Mouse (Mus musculus) erythroid progenitor cell, adult 5-6 weeks (primary cell): ENCODE measurements around the gene Gm21693. TPM values are rescaled to one million over a fixed set of nuclear protein-coding genes. Genes with fewer than 3 reads are reported as not detected.
"Not testable (repeated sequence)": the region's sequence is repeated elsewhere in the genome, so short reads cannot be mapped to it uniquely, and the experiment has no call there.

Source experiments
- ATAC-seq: replicated peaks from 2 replicates; pipeline ENCODE4 v1.8.0; 2016; ENCODE audit warnings: moderate number of reproducible peaks, mild to moderate bottlenecking, moderate TSS enrichment, inconsistent platforms; ENCODE audit not compliant: poor library complexity, low FRiP score, severe bottlenecking
- total RNA-seq, 2 experiments: library from RNA; stranded (forward) in 1 of 2; stranded (reverse) in 1 of 2; fragments of 150-400 nt in 1 of 2; fragments of 186-747, 209-891 nt in 1 of 2; gene quantifications; 2 replicates each; pipeline versions ENCODE4 v1.2.3 to v1.2.4; 2015 to 2017; ENCODE audit warnings: low replicate concordance in 2 of 2

The Gm21693 gene
- total RNA-seq (2015; ENCODE audit: low replicate concordance): not detected in 2 replicates
- not detected in 2 replicates for total RNA-seq (2017; ENCODE audit: low replicate concordance)

DNA sequence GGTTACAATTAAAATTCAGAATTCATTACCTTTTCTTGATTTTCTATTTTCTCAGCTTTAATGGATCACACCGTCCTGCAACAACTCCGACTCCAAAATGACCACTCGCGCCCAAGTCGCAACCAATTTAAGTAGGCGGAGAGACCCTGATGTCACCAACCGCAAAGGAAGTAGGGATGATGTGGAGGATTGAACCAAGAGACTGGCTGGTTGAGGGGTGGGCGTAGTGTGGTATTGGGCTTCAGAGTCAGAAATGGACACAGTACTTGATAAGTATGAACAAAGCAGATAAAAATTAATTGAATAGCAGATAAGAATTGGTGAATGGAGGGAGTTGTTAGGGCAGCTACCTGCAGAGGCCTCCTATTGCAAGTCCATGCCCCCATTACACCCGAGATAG lies at the start of gene Gm21693:
TSS of gene Gm21693 (minus strand) at position 101 of the 400 bp plus-strand sequence.
- ATAC-seq: not testable (repeated sequence)

DNA sequence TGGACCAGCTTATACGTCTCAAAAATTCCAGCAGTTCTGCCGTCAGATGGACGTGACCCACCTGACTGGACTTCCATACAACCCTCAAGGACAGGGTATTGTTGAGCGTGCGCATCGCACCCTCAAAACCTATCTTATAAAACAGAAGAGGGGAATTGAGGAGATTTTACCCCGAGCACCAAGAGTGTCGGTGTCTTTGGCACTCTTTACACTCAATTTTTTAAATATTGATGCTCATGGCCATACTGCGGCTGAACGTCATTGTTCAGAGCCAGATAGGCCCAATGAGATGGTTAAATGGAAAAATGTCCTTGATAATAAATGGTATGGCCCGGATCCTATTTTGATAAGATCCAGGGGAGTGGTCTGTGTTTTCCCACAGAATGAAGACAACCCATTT lies 4.5 kb downstream of the Gm21693 start:
- ATAC-seq: not testable (repeated sequence)

DNA sequence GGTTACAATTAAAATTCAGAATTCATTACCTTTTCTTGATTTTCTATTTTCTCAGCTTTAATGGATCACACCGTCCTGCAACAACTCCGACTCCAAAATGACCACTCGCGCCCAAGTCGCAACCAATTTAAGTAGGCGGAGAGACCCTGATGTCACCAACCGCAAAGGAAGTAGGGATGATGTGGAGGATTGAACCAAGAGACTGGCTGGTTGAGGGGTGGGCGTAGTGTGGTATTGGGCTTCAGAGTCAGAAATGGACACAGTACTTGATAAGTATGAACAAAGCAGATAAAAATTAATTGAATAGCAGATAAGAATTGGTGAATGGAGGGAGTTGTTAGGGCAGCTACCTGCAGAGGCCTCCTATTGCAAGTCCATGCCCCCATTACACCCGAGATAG lies 38.8 kb downstream of the Gm21693 start, which contains the start of gene Gm21677:
TSS of gene Gm21677 (minus strand) at position 101 of the 400 bp plus-strand sequence.
- ATAC-seq: not testable (repeated sequence)

Other genes with a start within 250 kb of the Gm21693 start
- gene Gm21677, start 38.9 kb downstream of the Gm21693 start, total RNA-seq (2015; ENCODE audit: low replicate concordance): not detected in 2 replicates
- gene Gm21677, start 38.9 kb downstream of the Gm21693 start, total RNA-seq (2017; ENCODE audit: low replicate concordance): not detected in 2 replicates
- gene Gm21704, start 64.8 kb upstream of the Gm21693 start, total RNA-seq (2015; ENCODE audit: low replicate concordance): not detected in 2 replicates
- not detected in 2 replicates for gene Gm21704, start 64.8 kb upstream of the Gm21693 start, total RNA-seq (2017; ENCODE audit: low replicate concordance)
- gene Gm21708, start 64.8 kb upstream of the Gm21693 start, total RNA-seq (2015; ENCODE audit: low replicate concordance): not detected in 2 replicates
- not detected in 2 replicates for gene Gm21708, start 64.8 kb upstream of the Gm21693 start, total RNA-seq (2017; ENCODE audit: low replicate concordance)